Comparison of ENCODE assay signal across 20 mouse cellular contexts in genomic region chr15:77239564-77239963, GRCm38 (mm10).
DNase-seq lines count a peak whose midpoint lies in the region; ATAC-seq and TF ChIP-seq lines count a peak whose summit lies in the region.
"Had no signal": no experiment of that assay in that cellular context is flagged by ENCODE, and none has a peak within 500 bp of the region (broad histone marks: within the 10 kb centered on the region; RNA-seq: fewer than 3 reads in every experiment).

No protein-coding gene starts in this region.

- H3K4me1 ChIP-seq in hindbrain, embryonic 13.5 days (replicated peaks), result peaks cover 57% of the 10 kb centered on the region
- peaks cover 8% of the 10 kb centered on the region; the same call in 1 of the 2 replicates for H3K4me1 ChIP-seq in hindbrain, postnatal 0 days (ENCODE audit: insufficient read depth, low read length)
- H3K4me1 ChIP-seq in liver, embryonic 16.5 days (ENCODE audit: control insufficient read depth, low read depth, low read length), result peaks cover 3% of the 10 kb centered on the region; the same call in 1 of the 2 replicates
- peaks cover 13% of the 10 kb centered on the region for H3K4me1 ChIP-seq in liver, embryonic 11.5 days (replicated peaks; ENCODE audit: control insufficient read depth, insufficient read depth, low read length)
- H3K4me1 ChIP-seq in stomach, embryonic 14.5 days (ENCODE audit: control insufficient read depth, insufficient read depth, low read length), result peaks cover 35% of the 10 kb centered on the region

- peak overlapping the region; percentile 23; the same call in 1 of the 2 replicates for H3K27ac ChIP-seq in hindbrain, embryonic 13.5 days
- no peak overlapping the region for H3K27ac ChIP-seq in hindbrain, postnatal 0 days
- no peak overlapping the region for H3K27ac ChIP-seq in liver, embryonic 16.5 days (ENCODE audit: low read length)
- no peak overlapping the region for H3K27ac ChIP-seq in liver, embryonic 11.5 days (ENCODE audit: low read depth, low read length)
- H3K27ac ChIP-seq in stomach, embryonic 14.5 days (ENCODE audit: low read length), result peak overlapping the region; percentile 13; the same call in 1 of the 2 replicates
- H3K27ac ChIP-seq: embryonic facial prominence, embryonic 12.5 days; forebrain, embryonic 12.5 days; heart, adult 2 months; hindbrain, embryonic 10.5 days had no signal

- DNase-seq in hindbrain, postnatal 0 days (ENCODE audit: low spot score), result no peak
- DNase-seq in liver, embryonic 11.5 days (ENCODE audit: low spot score), result no peak
- no peak for DNase-seq in lung, postnatal 10 days
- DNase-seq in B cell, adult 2 months, result no peak
- DNase-seq: adrenal gland, postnatal 14 days; cerebellum, adult 11-12 months; cerebellum, adult 9-10 months; cerebellum, postnatal 25 days; gastrocnemius, postnatal 10 days; heart, adult 2 months had no signal

- no peaks in the 10 kb centered on the region for H3K27me3 ChIP-seq in hindbrain, embryonic 13.5 days
- no peaks in the 10 kb centered on the region for H3K27me3 ChIP-seq in hindbrain, postnatal 0 days (ENCODE audit: insufficient read depth, low read length)
- H3K27me3 ChIP-seq in liver, embryonic 16.5 days (ENCODE audit: control insufficient read depth, insufficient read depth, low read depth, low read length), result no peaks in the 10 kb centered on the region
- H3K27me3 ChIP-seq in liver, embryonic 11.5 days (replicated peaks; ENCODE audit: control insufficient read depth, insufficient read depth, low read length), result no peaks in the 10 kb centered on the region
- H3K27me3 ChIP-seq in stomach, embryonic 14.5 days (ENCODE audit: control insufficient read depth, insufficient read depth, low read length), result no peaks in the 10 kb centered on the region
- H3K27me3 ChIP-seq: embryonic facial prominence, embryonic 12.5 days; forebrain, embryonic 12.5 days; heart, embryonic 12.5 days; Patski had no signal

- WGBS in hindbrain, embryonic 13.5 days, result 81% methylated on average over 4 of the region's 4 CpGs
- WGBS in hindbrain, postnatal 0 days, result 80% methylated on average over 4 of the region's 4 CpGs
- WGBS in liver, embryonic 16.5 days (ENCODE audit: insufficient replicate concordance), result 54% methylated on average over 4 of the region's 4 CpGs
- WGBS in liver, embryonic 11.5 days, result 63% methylated on average over 4 of the region's 4 CpGs
- WGBS in stomach, embryonic 14.5 days, result 44% methylated on average over 4 of the region's 4 CpGs

- H3K9ac ChIP-seq in hindbrain, embryonic 13.5 days, result no peak overlapping the region
- H3K9ac ChIP-seq in hindbrain, postnatal 0 days (replicated peaks; ENCODE audit: low read length), result no peak overlapping the region
- no peak overlapping the region for H3K9ac ChIP-seq in liver, embryonic 16.5 days (ENCODE audit: low read depth, low read length)
- no peak overlapping the region for H3K9ac ChIP-seq in liver, embryonic 11.5 days (ENCODE audit: low read depth, low read length)
- H3K9ac ChIP-seq in stomach, embryonic 14.5 days (replicated peaks; ENCODE audit: low read depth, low read length), result no peak overlapping the region
- H3K9ac ChIP-seq: embryonic facial prominence, embryonic 12.5 days; forebrain, embryonic 12.5 days; heart, embryonic 12.5 days had no signal

- H3K4me2 ChIP-seq in hindbrain, embryonic 13.5 days, result no peak overlapping the region
- H3K4me2 ChIP-seq in hindbrain, postnatal 0 days (ENCODE audit: low read depth, low read length), result no peak overlapping the region
- H3K4me2 ChIP-seq in liver, embryonic 16.5 days (ENCODE audit: low read depth, low read length), result no peak overlapping the region
- H3K4me2 ChIP-seq in liver, embryonic 11.5 days, result no peak overlapping the region
- H3K4me2 ChIP-seq in stomach, embryonic 14.5 days (replicated peaks; ENCODE audit: low read depth, low read length), result no peak overlapping the region
- H3K4me2 ChIP-seq: embryonic facial prominence, embryonic 12.5 days; forebrain, embryonic 12.5 days; heart, embryonic 12.5 days had no signal

- no peaks in the 10 kb centered on the region for H3K36me3 ChIP-seq in hindbrain, embryonic 13.5 days
- no peaks in the 10 kb centered on the region for H3K36me3 ChIP-seq in hindbrain, postnatal 0 days (ENCODE audit: insufficient read depth, low read length)
- no peaks in the 10 kb centered on the region for H3K36me3 ChIP-seq in liver, embryonic 16.5 days (ENCODE audit: control insufficient read depth, insufficient read depth)
- H3K36me3 ChIP-seq in liver, embryonic 11.5 days (ENCODE audit: control insufficient read depth, insufficient read depth, low read length), result no peaks in the 10 kb centered on the region
- H3K36me3 ChIP-seq in stomach, embryonic 14.5 days (ENCODE audit: control insufficient read depth, insufficient read depth, low read length), result no peaks in the 10 kb centered on the region
- H3K36me3 ChIP-seq: embryonic facial prominence, embryonic 12.5 days; forebrain, embryonic 12.5 days; heart, embryonic 12.5 days; hindbrain, embryonic 10.5 days had no signal

- H3K4me3 ChIP-seq in hindbrain, embryonic 13.5 days, result no peak overlapping the region
- H3K4me3 ChIP-seq in hindbrain, postnatal 0 days (ENCODE audit: low read length), result no peak overlapping the region
- no peak overlapping the region for H3K4me3 ChIP-seq in liver, embryonic 16.5 days (ENCODE audit: low read depth, low read length)
- H3K4me3 ChIP-seq in liver, embryonic 11.5 days (ENCODE audit: low read depth, low read length), result no peak overlapping the region
- no peak overlapping the region for H3K4me3 ChIP-seq in stomach, embryonic 14.5 days (ENCODE audit: low read depth, low read length)
- H3K4me3 ChIP-seq: embryonic facial prominence, embryonic 12.5 days; forebrain, embryonic 12.5 days; heart, adult 2 months; heart, embryonic 12.5 days; hindbrain, embryonic 10.5 days had no signal

- no peak for TF ChIP-seq CTCF in hindbrain, postnatal 0 days (IDR thresholded peaks at IDR 0.05; ENCODE audit: low read depth)

- ATAC-seq in hindbrain, embryonic 13.5 days (ENCODE audit: low FRiP score), result no peak
- no peak for ATAC-seq in hindbrain, postnatal 0 days
- peak; percentile 31 for ATAC-seq in liver, embryonic 16.5 days (ENCODE audit: low read depth)
- ATAC-seq in liver, embryonic 11.5 days (replicated peaks; ENCODE audit: low FRiP score), result no peak
- ATAC-seq in stomach, embryonic 14.5 days (ENCODE audit: insufficient number of reproducible peaks, insufficient read depth, low FRiP score, low read depth), result no peak
- ATAC-seq: activated CD4-positive, CD25-positive, alpha-beta regulatory T cell, adult 4 months; forebrain, embryonic 16.5 days; Patski had no signal

- H3K9me3 ChIP-seq in hindbrain, embryonic 13.5 days, result no peaks in the 10 kb centered on the region
- H3K9me3 ChIP-seq in hindbrain, postnatal 0 days (ENCODE audit: low read length), result no peaks in the 10 kb centered on the region
- H3K9me3 ChIP-seq in liver, embryonic 16.5 days (replicated peaks; ENCODE audit: control insufficient read depth, low read length), result no peaks in the 10 kb centered on the region
- no peaks in the 10 kb centered on the region for H3K9me3 ChIP-seq in liver, embryonic 11.5 days (ENCODE audit: control insufficient read depth, low read length)
- no peaks in the 10 kb centered on the region for H3K9me3 ChIP-seq in stomach, embryonic 14.5 days (ENCODE audit: control insufficient read depth, low read depth, low read length)
- H3K9me3 ChIP-seq: embryonic facial prominence, embryonic 12.5 days; forebrain, embryonic 12.5 days; heart, embryonic 12.5 days; hindbrain, embryonic 10.5 days had no signal

Comparison
In these comparisons a context has a peak if more than half of its experiments do, and no peak if none do; other contexts are left out.
1. H3K27ac ChIP-seq: peak in hindbrain, embryonic 13.5 days (single experiment) and stomach, embryonic 14.5 days (single experiment); none in hindbrain, postnatal 0 days (single experiment), liver, embryonic 16.5 days (single experiment) and liver, embryonic 11.5 days (single experiment).